Mouse (Mus musculus): ENCODE results near the gene 4930404H24Rik. TPM values are rescaled to one million over a fixed set of nuclear protein-coding genes. Genes with fewer than 3 reads are reported as not detected.

4930404H24Rik gene
- not detected for polyA plus RNA-seq (2021)

DNA sequence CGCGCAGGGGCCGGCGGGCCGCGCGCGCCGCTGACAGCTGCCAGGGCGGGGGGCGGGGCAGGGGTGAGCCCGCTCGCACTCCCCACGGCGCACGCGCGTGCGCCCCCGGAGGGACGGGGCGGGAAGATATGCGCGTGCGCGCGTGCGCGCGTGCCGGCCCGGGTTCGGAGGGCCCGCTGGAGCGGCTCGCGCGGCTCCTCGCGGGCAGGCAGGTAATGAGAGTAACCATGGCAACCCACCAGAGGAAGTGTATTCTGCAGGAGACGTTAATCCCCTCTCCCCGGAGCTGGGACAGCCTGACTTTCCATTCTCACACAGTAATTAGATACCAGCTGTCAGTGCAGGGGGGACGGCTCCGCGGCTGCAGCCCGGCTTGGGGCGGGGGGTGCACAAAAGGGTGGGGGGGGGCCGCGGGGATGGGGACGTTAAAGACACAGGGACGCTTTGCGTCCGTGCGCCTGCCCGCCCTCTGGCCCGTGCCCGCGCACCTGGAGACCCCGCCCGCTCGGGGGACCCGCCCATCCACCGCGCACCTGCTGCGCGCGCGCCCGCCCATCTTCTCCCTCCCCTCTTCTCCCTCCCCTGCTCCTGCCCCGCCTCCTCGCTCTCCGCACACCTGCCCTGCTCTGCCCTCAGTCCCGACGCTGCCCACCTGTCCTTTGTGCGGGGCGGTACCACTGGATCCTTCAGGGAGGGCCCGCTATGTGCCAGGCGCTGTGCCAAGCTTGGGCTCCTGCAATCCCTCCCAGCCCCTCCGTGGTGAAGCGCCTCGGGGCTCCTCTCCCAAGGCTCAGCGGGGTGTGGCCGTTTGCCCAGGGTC lies at the start of gene 4930404H24Rik:
Gene 4930404H24Rik, plus strand, starts transcription at position 218 of the 820 bp plus-strand sequence.
- ChIA-PET CTCF (interaction anchor here (1.3 kb wide), 1 partner anchor 14 kb away, joined by 5 read pairs; no protein-coding TSS in a partner anchor), POLR2A (no interaction called here)
- peak; percentile 43 for DNase-seq (ENCODE audit: low read depth, low spot score)
- in situ Hi-C loops (cut with MboI; ENCODE audit: low pct_unique_long_range_greater_than_20kb) = no loop called here
- peak; percentile 18 for ATAC-seq
- no peaks in the 10 kb centered on the region for H3K27me3 ChIP-seq
- TF ChIP-seq CTCF (IDR thresholded peaks at IDR 0.05) = no peak

DNA sequence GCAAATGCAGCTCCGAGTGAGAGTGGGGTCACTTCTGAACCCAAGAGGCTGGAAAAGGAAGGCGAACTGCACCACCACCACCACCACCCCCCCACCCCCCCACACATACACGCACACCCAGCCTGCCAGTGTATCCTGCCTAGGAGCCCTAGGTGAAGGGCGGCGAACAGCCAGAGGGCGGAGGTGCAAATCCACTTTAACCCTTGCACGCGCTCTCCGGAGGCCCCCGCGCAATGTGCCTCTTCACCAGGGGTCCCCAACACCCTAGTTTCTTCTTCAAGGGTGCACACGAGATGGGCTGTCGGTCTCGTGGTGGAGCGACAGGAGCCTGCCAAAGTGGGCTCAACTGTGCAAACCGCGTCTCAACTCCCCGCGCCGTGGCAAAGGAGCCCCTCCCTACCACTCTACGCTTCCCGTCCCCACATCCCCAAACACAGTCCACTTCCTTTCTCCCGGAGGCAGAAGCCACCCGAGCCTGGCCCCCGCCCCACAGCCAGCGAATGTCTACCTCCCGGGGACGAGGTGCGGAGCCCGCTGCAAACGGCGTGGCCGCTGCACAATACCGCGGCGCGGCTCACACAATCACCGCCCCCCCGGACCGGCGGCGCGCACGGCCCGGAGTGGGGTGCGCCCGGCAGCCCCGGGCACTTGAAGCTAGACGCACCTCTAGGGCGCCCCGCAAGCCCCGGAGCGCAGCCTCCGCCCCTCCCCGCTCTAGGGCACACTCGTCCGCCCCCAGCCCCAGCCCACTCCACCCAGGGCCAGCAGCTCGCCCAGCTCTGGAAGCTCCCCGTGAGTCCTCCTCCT lies 49.0 kb upstream of the 4930404H24Rik start:
- DNase-seq (ENCODE audit: low read depth, low spot score) = no peak
- ATAC-seq = peak; percentile 25
- TF ChIP-seq CTCF (IDR thresholded peaks at IDR 0.05) = no peak
- ChIA-PET POLR2A (interaction anchor here (0.6 to 1.9 kb wide), 4 partner anchors 9 to 85 kb away, joined by 3 to 5 read pairs (median 4); no protein-coding TSS in a partner anchor), CTCF (interaction anchor here (1.2 kb wide), 1 partner anchor 16 kb away, joined by 3 read pairs; no protein-coding TSS in a partner anchor)
- in situ Hi-C loops (cut with MboI; ENCODE audit: low pct_unique_long_range_greater_than_20kb) = no loop called here
- H3K27me3 ChIP-seq = no peaks in the 10 kb centered on the region

DNA sequence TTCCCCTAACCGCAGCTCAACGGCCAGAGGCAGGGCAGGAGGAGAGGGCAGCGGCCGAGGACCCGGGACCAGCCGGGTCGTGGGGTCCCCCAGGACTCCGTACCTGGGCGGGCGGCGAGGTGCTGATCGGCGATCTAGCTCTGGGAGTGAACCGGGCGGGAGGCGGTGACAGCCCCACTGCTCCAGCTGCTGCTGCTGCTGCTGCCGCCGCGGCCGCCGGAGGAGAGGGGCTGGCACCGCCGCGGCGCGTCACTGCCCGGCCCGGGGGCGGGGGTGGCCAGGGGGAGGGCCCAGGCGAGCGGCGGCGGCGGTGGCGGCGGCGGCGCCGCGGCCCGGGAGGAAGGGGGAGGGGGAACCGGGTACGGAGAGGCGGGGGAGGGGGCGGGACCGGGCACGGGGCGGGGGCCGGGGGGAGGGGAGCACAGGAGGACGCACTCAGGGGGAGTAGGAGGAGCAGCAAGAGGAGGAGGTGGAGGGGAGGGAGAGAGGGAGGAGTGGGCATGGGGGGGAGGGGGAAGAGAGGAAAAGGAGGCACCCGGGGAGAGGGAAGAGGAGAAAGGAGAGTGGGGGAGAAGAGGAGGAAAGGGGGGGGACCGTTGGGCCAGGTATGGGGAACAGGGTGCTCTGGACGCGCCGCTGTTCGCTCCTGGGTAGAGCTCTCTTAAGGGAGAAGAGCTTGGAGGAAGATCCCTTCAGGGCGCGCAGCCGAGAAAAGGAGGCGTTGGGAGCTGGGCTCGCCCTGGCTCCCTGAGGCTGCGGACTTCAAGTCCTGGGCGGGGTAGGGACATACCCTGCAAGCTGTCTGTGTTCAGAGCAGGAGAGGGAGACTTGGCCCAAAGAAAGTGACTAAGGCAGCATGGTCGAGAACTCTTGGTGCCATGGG lies 48.1 kb upstream of the 4930404H24Rik start:
- no peak for TF ChIP-seq CTCF (IDR thresholded peaks at IDR 0.05)
- ATAC-seq (peak; percentile 68), DNase-seq (ENCODE audit: low read depth, low spot score) (no peak)
- CTCF ChIA-PET = interaction anchor here (1.4 kb wide), 1 partner anchor 34 kb away, joined by 6 read pairs; no protein-coding TSS in a partner anchor
- POLR2A ChIA-PET = interaction anchor here (0.6 to 2.0 kb wide), 7 partner anchors 9 to 98 kb away, joined by 3 to 7 read pairs (median 4); no protein-coding TSS in a partner anchor
- in situ Hi-C loops (cut with MboI; ENCODE audit: low pct_unique_long_range_greater_than_20kb) = no loop called here
- H3K27me3 ChIP-seq = no peaks in the 10 kb centered on the region

DNA sequence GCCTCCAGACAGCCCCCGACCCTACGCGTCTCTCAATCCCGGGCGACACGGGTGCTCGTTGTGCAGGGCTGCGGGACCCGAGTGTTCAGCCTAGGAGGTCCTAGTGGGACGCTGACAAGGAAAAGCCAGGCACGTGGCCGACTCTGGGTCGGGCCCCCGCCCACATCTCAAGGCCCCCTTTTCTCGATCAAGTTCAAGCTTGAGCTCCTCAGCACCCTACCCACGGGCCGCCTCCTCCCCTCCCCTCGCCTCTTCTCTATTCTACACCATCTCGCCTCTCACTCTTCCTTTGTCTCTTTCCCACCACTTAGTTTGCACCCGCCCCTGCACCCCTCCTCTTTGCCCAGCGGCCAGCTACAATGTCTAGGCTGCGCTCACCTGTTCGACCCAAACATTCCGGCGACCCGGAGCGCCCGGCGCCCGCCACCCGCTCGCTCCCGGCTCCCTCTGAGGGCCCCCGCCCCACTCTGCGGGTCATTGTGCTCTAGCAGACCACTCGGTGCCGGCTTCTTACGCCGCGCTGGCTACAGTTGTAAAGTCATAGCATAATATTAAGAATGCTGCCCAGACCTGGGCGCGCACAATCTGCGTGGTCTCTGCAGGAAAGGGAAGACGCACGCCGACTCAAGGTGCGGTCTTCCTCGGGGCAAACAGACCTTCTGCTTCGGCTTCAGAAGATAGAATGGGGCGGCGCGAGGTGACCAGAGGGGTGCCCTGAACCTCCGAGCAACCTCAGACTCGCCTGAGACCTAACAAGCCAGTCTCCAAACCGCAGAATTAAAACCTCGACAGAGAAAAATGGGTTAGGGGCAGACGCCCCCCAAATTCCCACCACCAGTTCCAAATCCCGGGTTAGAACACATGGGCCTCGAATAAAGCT lies 47.2 kb upstream of the 4930404H24Rik start:
- DNase-seq (ENCODE audit: low read depth, low spot score) = no peak
- H3K27me3 ChIP-seq = no peaks in the 10 kb centered on the region
- TF ChIP-seq CTCF (IDR thresholded peaks at IDR 0.05) = no peak
- ATAC-seq = peak; percentile 11
- in situ Hi-C loops (cut with MboI; ENCODE audit: low pct_unique_long_range_greater_than_20kb) = no loop called here
- ChIA-PET POLR2A (interaction anchor here (0.7 to 2.0 kb wide), 7 partner anchors 10 to 98 kb away, joined by 3 to 7 read pairs (median 4); no protein-coding TSS in a partner anchor), CTCF (interaction anchor here (0.7 to 1.8 kb wide), 7 partner anchors 24 to 141 kb away, joined by 3 to 6 read pairs (median 3); no protein-coding TSS in a partner anchor)

DNA sequence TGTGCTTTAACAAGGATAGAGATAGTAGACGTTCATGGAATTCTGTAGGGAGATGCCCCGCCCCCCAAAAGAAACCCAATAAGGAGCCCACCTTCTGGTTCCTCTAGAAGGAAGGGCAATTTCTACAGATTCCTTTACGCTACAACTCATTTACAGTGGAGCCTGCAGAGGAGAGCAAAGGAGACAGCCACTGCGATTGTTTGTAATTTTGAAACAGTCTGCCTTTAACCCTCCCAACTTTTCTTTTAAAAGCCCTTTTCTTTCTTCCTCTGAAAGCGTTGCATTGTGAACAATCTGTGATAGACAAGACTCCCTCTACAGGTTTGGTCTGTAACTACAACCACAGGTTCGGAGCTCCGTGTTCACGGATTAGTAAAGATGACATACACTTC lies 46.6 kb upstream of the 4930404H24Rik start:
- TF ChIP-seq CTCF (IDR thresholded peaks at IDR 0.05) = no peak
- ATAC-seq (no peak), DNase-seq (ENCODE audit: low read depth, low spot score) (no peak)
- POLR2A ChIA-PET = interaction anchor here (1.3 to 2.0 kb wide), 4 partner anchors 14 to 99 kb away, joined by 3 to 7 read pairs (median 4); no protein-coding TSS in a partner anchor
- CTCF ChIA-PET = interaction anchor here (0.7 to 1.8 kb wide), 9 partner anchors 12 to 140 kb away, joined by 3 to 6 read pairs (median 3); no protein-coding TSS in a partner anchor
- in situ Hi-C loops (cut with MboI; ENCODE audit: low pct_unique_long_range_greater_than_20kb) = no loop called here
- no peaks in the 10 kb centered on the region for H3K27me3 ChIP-seq

DNA sequence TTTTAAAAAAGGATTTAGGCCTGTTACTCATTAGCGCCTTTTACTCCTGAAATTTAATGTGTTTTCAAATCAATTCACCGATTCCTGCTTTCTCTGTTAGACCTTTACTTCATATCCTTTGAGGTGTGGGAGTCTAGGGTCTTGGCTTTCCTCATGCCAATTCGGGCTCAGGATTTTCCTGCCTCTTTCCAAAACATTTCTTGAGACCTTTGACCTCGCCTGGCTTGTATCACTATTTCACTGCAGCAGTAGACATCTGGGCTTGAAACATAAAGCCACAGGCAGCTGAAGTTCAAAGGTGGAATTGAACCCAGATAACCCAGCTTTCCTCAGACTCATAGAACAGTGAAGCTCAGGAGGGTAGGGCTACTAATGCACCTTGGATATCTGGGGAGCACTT lies 46.1 kb upstream of the 4930404H24Rik start:
- no peaks in the 10 kb centered on the region for H3K27me3 ChIP-seq
- POLR2A ChIA-PET = interaction anchor here (1.3 to 2.0 kb wide), 3 partner anchors 13 to 100 kb away, joined by 3 to 7 read pairs (median 5); no protein-coding TSS in a partner anchor
- CTCF ChIA-PET = interaction anchor here (0.7 to 1.8 kb wide), 9 partner anchors 11 to 140 kb away, joined by 3 to 6 read pairs (median 3); no protein-coding TSS in a partner anchor
- ATAC-seq (no peak), DNase-seq (ENCODE audit: low read depth, low spot score) (no peak)
- in situ Hi-C loops (cut with MboI; ENCODE audit: low pct_unique_long_range_greater_than_20kb) = no loop called here
- no peak for TF ChIP-seq CTCF (IDR thresholded peaks at IDR 0.05)

DNA sequence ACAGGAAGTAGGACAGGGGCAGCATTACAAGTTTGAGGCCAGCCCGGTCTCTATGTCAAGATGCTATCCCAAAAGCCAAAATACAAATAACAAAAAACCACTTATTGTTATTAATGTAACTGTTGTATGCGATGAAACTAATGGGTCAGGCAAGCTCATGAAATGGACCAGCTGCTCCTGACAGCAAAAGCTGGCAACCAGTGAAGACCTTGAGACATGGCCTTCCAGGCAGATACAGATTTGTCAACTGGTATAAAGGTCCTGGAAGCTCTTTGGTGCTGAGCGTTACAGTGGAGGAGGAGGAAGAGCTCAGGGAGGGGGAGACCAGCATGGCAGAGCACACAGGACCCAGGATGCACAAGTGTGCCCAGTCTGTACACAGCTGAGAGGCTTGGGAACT lies 44.9 kb upstream of the 4930404H24Rik start:
- CTCF ChIA-PET = interaction anchor here (1.6 kb wide), 1 partner anchor 10 kb away, joined by 3 read pairs; no protein-coding TSS in a partner anchor
- no peak for TF ChIP-seq CTCF (IDR thresholded peaks at IDR 0.05)
- ATAC-seq (no peak), DNase-seq (ENCODE audit: low read depth, low spot score) (no peak)
- no peaks in the 10 kb centered on the region for H3K27me3 ChIP-seq
- POLR2A ChIA-PET = no interaction called here
- in situ Hi-C loops (cut with MboI; ENCODE audit: low pct_unique_long_range_greater_than_20kb) = no loop called here

DNA sequence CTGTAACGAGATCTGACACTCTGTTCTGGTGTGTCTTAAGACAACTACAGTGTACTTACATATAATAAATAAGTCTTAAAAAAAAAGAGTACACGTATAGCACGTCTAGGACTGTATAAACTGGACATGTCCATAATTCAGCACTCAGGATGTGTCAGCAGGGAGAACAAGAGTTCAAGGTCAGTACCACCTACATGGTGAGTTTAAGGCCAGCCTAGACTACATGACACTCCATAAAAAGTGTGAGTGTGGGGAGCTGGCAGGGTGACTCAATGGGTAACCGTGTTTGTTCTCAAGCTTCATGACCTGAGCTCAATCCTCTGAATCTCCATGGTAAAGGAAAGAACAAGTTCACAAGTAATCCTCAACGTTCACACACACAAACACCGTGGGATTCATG lies 44.1 kb upstream of the 4930404H24Rik start:
- ChIA-PET POLR2A (no interaction called here), CTCF (interaction anchor here (1.3 kb wide), 1 partner anchor 34 kb away, joined by 3 read pairs; no protein-coding TSS in a partner anchor)
- in situ Hi-C loops (cut with MboI; ENCODE audit: low pct_unique_long_range_greater_than_20kb) = no loop called here
- no peaks in the 10 kb centered on the region for H3K27me3 ChIP-seq
- no peak for TF ChIP-seq CTCF (IDR thresholded peaks at IDR 0.05)
- DNase-seq (ENCODE audit: low read depth, low spot score) (no peak), ATAC-seq (no peak)
